Mouse (Mus musculus) testis, adult 2 months (tissue): ENCODE data around the gene Ccr9.

Experiments
- CTCF ChIP-seq: fragments of 200-500 bp; IDR thresholded peaks from 2 replicates; pipeline ENCODE4 v1.5.1; 2012; ENCODE audit warnings: low read depth, mild to moderate bottlenecking, inconsistent platforms, low read length, moderate library complexity; ENCODE audit not compliant: control insufficient read depth, insufficient read depth, insufficient replicate concordance
- POLR2A ChIP-seq: fragments of 200-500 bp; IDR thresholded peaks from 2 replicates; pipeline ENCODE4 v1.6.1; 2012; ENCODE audit warnings: low read depth, mild to moderate bottlenecking, inconsistent platforms, low read length, moderate library complexity; ENCODE audit not compliant: control insufficient read depth

DNA sequence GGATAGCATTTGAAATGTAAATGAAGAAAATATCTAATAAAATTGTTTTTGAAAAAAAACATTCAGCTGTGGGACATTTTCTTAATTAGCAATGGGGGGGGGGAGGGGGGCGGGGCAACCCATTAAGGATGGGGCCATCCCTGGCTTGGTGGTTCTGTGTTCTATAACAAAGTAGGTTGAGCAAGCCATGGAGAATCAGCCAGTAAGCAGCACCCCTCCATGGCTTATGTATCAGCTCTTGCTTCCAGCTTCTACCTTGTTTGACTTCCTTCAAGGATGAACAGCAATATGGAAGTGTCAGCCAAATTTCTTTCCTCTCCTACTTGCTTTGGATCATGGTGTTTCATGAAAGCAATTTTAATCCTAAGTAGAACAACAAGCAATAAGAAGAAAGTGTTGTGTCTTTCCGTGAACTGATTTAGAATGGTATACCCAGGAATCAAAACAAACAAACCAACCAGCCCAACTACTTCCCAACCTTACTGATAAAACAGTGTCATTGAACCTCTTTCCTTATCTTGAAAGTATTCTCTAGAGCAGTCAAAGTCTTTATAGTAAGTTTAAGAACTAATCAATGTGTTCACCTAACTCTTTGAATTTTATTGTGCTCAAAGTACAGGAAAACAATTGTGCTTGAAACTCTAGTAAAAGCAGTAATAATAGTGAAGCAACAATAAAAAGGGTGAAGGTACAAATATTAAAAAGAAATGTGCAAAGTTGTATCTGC, 28.3 kb upstream of the Ccr9 start:
- TF ChIP-seq POLR2A (no peak), CTCF (no peak)
